Mouse (Mus musculus): ENCODE results near the gene Zbtb42. TPM values are rescaled to one million over a fixed set of nuclear protein-coding genes. Genes with fewer than 3 reads are reported as not detected.

Zbtb42 gene
- polyA plus RNA-seq, 1 experiment from 2014 or later = 6.7 TPM

DNA sequence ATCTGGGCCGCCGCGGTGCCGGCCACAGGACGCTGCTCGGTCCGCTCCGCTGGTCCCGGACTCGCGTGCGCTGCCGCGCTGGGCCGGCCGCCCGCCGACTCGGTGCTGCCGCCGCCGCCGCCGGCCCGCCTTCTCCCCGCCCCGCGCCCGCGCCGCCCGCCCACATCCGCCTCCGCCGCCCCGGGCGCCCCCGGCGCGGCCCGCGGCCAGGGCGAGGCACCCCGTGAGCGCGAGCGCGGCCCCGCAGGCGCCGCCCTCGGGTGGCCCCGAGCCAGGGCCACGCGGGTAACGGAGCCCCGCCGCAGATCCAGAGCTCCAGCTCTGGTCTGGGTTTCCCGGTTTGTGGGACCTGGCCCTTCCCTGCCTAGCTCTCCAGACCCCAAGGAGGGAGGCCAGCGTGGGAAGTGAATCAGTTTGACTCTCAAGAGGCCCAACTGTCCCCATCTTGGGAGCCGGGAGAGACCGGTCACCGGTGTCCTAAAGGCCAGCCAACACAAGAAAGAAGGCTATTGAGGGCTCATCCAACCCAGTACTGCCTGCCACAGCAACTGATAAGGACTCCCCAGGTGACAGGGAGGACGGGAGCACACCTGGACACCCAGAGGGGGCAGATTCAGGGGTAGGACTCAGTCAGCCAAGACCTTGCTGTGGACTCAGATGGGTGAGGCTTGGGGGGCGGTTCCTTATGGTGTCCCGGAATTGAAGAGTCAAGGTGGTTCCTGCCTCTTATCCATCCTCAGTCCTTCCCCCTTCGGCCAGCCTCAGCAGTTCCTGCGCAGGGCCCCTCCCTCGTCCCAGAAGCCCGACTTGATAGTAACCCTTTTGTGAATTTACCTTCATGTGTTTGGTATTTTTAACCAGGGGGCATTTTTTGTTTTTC is 4.3 kb upstream of the Zbtb42 start, which contains the start of gene Akt1:
Gene Akt1, minus strand, starts transcription at position 753 of the 880 bp plus-strand sequence.
- Histone ChIP-seq H3K27ac (ENCODE audit: low read depth, low read length) (peak within 1 kb of the TSS; percentile 92), H3K4me1 (ENCODE audit: control insufficient read depth, insufficient read depth, low read length) (peaks cover 33% of the 10 kb centered on the region), H3K9me3 (ENCODE audit: control insufficient read depth, low read length) (no peaks in the 10 kb centered on the region), H3K9ac (ENCODE audit: low read length) (peak within 1 kb of the TSS; percentile 99), H3K4me3 (ENCODE audit: low read depth, low read length) (peak within 1 kb of the TSS; percentile 97), H3K4me2 (ENCODE audit: low read depth) (peak within 1 kb of the TSS; percentile 96), H3K27me3 (ENCODE audit: control insufficient read depth, insufficient read depth, low read length) (peaks cover 4% of the 10 kb centered on the region; the same call in 1 of the 2 replicates), H3K36me3 (ENCODE audit: control insufficient read depth, insufficient read depth, low read length) (peaks cover 15% of the 10 kb centered on the region)
- WGBS = under 1% methylated on average over 40 of the region's 70 CpGs
- ATAC-seq (ENCODE audit: insufficient read depth, low FRiP score, low TSS enrichment) (no peak), DNase-seq (ENCODE audit: low spot score) (peak; percentile 64)

DNA sequence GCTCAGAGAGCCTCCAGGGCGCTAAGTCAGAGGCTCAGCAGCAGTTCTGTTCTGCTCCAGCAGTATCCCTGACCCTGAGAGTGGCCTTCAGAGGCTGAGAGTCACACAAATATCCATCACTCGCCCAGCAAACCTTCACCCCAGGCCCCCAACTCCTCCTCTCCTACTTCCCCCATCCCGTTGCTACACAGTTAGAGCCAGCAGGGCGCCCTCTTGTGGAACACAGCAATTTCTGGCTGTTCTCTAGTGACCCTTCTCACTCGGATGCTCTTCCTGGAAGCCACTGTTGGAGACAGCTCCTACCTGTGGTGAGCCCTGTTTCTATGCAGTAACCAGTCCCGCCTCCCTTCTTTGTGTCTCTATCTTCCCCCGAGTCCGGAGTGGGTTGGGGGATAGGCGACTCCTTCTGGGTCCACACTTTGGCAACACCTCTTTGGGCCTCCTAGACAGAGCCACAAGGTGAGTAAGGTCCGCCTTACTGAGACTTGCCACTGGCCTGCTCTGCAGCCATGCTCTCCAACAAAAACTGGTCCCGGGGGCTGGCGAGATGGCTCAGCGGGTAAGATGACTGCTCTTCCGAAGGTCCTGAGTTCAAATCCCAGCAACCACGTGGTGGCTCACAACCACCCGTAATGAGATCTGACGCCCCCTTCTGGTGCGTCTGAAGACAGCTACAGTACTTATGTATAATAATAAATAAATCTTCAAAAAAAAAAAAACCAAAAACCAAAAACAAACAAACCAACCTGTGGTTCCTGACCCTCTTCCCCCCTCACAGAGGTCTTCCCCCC is 3.2 kb upstream of the Zbtb42 start:
- H3K4me1 ChIP-seq (ENCODE audit: control insufficient read depth, insufficient read depth, low read length) = peaks cover 34% of the 10 kb centered on the region

DNA sequence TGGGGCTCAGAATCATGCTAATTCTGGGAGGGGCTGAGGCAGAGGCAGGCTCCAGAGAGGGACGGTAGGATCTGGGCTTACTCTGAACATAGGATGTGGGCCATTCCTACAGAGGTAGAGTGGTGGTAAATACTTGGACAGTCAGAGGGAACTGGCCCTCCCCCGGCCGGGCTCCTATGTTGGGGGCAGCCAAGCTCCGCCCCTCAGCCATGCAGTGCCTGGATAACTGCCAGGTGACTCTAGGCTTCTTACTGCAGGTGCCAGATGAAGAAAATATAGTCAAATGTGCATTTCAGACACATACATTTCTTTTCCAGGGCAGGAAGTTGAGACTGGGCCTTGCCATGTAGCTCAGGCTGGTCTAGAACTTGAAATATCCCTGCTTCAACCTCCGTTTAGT is 1.6 kb upstream of the Zbtb42 start:
- Histone ChIP-seq H3K9ac (ENCODE audit: low read length) (no peak overlapping the region), H3K27me3 (ENCODE audit: control insufficient read depth, insufficient read depth, low read length) (peaks cover 22% of the 10 kb centered on the region), H3K27ac (ENCODE audit: low read depth, low read length) (no peak overlapping the region), H3K4me2 (ENCODE audit: low read depth) (no peak overlapping the region), H3K36me3 (ENCODE audit: control insufficient read depth, insufficient read depth, low read length) (no peaks in the 10 kb centered on the region), H3K4me1 (ENCODE audit: control insufficient read depth, insufficient read depth, low read length) (peaks cover 19% of the 10 kb centered on the region), H3K9me3 (ENCODE audit: control insufficient read depth, low read length) (no peaks in the 10 kb centered on the region), H3K4me3 (ENCODE audit: low read depth, low read length) (no peak overlapping the region)
- DNase-seq (ENCODE audit: low spot score) (no peak), ATAC-seq (ENCODE audit: insufficient read depth, low FRiP score, low TSS enrichment) (no peak)
- WGBS = 59% methylated on average over 5 of the region's 5 CpGs

More for the DNA sequence above, 3.2 kb upstream of the Zbtb42 start:
- WGBS = 16% methylated on average over 18 of the region's 18 CpGs
- peak overlapping the region; percentile 97 for H3K4me3 ChIP-seq (ENCODE audit: low read depth, low read length)
- H3K9ac ChIP-seq (ENCODE audit: low read length) = peak overlapping the region; percentile 99
- ATAC-seq (ENCODE audit: insufficient read depth, low FRiP score, low TSS enrichment) (peak; percentile 8; the same call in 1 of the 2 replicates), DNase-seq (ENCODE audit: low spot score) (peak; percentile 87)
- H3K9me3 ChIP-seq (ENCODE audit: control insufficient read depth, low read length) = no peaks in the 10 kb centered on the region
- peaks cover 15% of the 10 kb centered on the region for H3K27me3 ChIP-seq (ENCODE audit: control insufficient read depth, insufficient read depth, low read length)
- peaks cover 7% of the 10 kb centered on the region for H3K36me3 ChIP-seq (ENCODE audit: control insufficient read depth, insufficient read depth, low read length)
- H3K27ac ChIP-seq (ENCODE audit: low read depth, low read length) = peak overlapping the region; percentile 47
- peak overlapping the region; percentile 96 for H3K4me2 ChIP-seq (ENCODE audit: low read depth)

DNA sequence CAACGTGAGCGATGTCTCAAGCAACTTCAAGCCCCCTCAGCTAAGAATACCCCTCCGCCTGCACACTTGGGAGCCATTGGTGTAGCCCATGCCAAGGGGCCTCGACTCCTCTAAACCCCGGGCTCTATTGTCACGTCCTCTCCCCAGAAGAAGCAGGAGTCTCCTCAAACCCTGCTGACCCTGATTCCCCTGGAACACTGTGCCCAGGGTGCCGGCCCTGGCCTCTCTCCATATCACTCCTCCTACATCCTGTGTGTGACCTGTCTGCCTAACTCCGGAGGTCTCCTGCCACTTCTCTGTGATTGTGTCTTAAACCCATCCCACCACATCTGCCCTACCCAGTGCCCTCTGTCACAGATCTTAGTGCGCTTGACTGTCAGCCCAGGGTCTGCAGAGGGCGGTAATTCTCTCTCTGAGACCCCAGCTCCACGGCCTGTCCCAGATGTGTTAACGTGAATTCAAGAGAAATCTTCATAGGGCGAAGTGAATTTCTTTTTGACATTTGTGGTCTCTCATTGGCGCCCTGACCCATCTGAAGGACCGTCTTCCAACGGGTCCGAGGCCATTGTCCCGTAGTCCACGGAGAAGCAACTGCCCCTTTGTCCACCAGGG is 579 bp upstream of the Zbtb42 start:
- no peak for ATAC-seq (ENCODE audit: insufficient read depth, low FRiP score, low TSS enrichment)
- H3K4me1 ChIP-seq (ENCODE audit: control insufficient read depth, insufficient read depth, low read length) = peaks cover 10% of the 10 kb centered on the region; the same call in 1 of the 2 replicates
- peak overlapping the region; percentile 6; the same call in 1 of the 2 replicates for H3K27ac ChIP-seq (ENCODE audit: low read depth, low read length)
- peak overlapping the region; percentile 82 for H3K4me2 ChIP-seq (ENCODE audit: low read depth)
- DNase-seq (ENCODE audit: low spot score) = no peak
- peaks cover 22% of the 10 kb centered on the region for H3K27me3 ChIP-seq (ENCODE audit: control insufficient read depth, insufficient read depth, low read length)
- H3K9me3 ChIP-seq (ENCODE audit: control insufficient read depth, low read length) = no peaks in the 10 kb centered on the region
- H3K4me3 ChIP-seq (ENCODE audit: low read depth, low read length) = peak overlapping the region; percentile 59
- WGBS = 20% methylated on average over 19 of the region's 19 CpGs
- no peaks in the 10 kb centered on the region for H3K36me3 ChIP-seq (ENCODE audit: control insufficient read depth, insufficient read depth, low read length)
- H3K9ac ChIP-seq (ENCODE audit: low read length) = peak overlapping the region; percentile 71

DNA sequence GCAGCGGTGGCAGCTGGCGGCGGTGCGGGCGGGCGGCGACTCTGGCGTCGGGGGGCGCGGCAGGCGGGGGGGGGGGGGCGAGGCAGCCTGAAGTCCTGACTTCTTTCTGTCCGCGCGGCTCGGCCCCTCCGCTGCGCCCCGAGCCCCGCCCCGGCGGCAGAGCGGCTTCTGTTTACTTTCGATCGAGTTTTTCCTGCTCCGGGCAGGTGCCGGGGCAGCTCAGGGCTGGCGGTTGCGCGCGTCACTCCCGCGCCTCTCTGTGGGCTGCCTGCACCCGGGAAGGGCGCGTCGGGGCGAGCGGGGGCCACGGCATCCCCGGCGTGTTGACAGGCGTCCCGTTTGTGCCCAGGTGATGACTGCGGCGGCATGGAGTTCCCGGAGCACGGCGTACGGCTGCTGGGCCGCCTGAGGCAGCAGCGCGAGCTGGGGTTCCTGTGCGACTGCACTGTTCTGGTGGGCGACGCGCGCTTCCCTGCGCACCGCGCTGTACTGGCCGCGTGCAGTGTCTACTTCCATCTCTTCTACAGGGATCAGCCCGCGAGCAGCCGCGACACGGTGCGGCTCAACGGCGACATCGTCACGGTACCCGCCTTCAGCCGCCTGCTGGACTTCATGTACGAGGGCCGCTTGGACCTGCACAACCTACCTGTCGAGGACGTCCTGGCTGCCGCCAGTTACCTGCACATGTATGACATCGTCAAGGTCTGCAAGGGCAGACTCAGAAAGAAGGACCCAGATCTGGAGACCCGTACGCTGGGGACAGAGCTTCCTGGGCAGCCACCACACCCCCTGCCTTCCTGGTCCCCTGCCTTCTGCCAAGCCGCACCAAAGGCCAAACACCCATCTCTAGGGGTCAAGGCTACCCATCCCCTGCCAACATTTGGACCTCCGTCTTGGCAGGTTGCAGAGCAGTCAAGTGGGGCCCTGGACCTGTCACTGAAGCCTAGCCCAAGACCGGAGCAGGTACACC is 684 bp downstream of the Zbtb42 start:
- ATAC-seq (ENCODE audit: insufficient read depth, low FRiP score, low TSS enrichment) (peak; percentile 22; the same call in 1 of the 2 replicates), DNase-seq (ENCODE audit: low spot score) (peak; percentile 58)
- Histone ChIP-seq H3K36me3 (ENCODE audit: control insufficient read depth, insufficient read depth, low read length) (no peaks in the 10 kb centered on the region), H3K27me3 (ENCODE audit: control insufficient read depth, insufficient read depth, low read length) (peaks cover 22% of the 10 kb centered on the region), H3K27ac (ENCODE audit: low read depth, low read length) (0 out of 2 replicates have a peak overlapping the region, but pooled peaks have one; percentile 39), H3K4me1 (ENCODE audit: control insufficient read depth, insufficient read depth, low read length) (peaks cover 9% of the 10 kb centered on the region; the same call in 1 of the 2 replicates), H3K4me3 (ENCODE audit: low read depth, low read length) (peak overlapping the region; percentile 59), H3K9me3 (ENCODE audit: control insufficient read depth, low read length) (no peaks in the 10 kb centered on the region), H3K9ac (ENCODE audit: low read length) (peak overlapping the region; percentile 71), H3K4me2 (ENCODE audit: low read depth) (peak overlapping the region; percentile 82)
- 3% methylated on average over 59 of the region's 87 CpGs for WGBS

DNA sequence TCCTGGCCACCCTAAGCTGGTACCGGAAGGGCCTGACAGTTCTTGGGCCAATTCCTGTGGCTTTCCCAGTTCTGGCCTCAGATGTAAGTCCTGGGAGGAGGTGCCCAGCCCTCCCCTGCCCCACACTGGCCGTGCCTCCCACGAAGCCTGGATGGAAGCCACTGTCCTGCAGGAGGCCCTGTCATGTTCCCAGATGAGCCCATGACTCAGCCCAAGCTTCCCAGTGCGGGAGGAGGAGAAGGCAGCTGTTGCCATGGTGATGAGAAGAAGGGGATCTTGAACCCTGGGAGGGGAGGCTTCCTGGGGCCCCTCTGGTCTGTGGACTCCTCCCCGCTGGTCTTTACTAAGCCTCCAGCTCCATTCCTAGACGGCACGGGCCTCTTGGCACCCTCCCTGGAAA is 4.7 kb downstream of the Zbtb42 start:
- H3K36me3 ChIP-seq (ENCODE audit: control insufficient read depth, insufficient read depth, low read length) = no peaks in the 10 kb centered on the region
- no peak for DNase-seq (ENCODE audit: low spot score)
- peaks cover 22% of the 10 kb centered on the region for H3K27me3 ChIP-seq (ENCODE audit: control insufficient read depth, insufficient read depth, low read length)
- H3K9me3 ChIP-seq (ENCODE audit: control insufficient read depth, low read length) = no peaks in the 10 kb centered on the region
- ATAC-seq (ENCODE audit: insufficient read depth, low FRiP score, low TSS enrichment) = no peak
- no peak overlapping the region for H3K27ac ChIP-seq (ENCODE audit: low read depth, low read length)
- 0 out of 2 replicates have a peak, but pooled peaks cover 3% of the 10 kb centered on the region for H3K4me1 ChIP-seq (ENCODE audit: control insufficient read depth, insufficient read depth, low read length)
- WGBS = 55% methylated on average over 7 of the region's 7 CpGs
- H3K4me3 ChIP-seq (ENCODE audit: low read depth, low read length) = no peak overlapping the region
- H3K4me2 ChIP-seq (ENCODE audit: low read depth) = no peak overlapping the region
- no peak overlapping the region for H3K9ac ChIP-seq (ENCODE audit: low read length)

DNA sequence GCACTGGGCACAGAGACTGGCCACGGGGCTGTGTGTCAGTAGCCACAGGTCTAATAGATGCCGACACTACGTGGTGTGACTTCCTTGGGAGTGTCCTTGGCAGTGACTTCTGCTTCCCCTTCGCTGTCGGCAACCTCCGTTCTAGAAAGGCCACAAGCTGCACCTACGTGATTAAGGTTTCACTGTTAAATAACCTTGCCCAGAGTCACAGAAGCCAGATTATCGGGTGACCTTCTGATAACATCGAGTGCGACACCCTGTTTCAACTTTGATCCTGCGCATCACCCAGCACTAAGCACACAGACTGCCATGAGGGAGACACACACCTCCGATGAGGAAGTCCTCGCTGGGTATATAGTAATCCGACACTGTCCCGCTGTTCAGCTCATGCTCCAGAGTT is 9.8 kb downstream of the Zbtb42 start:
- Histone ChIP-seq H3K9me3 (ENCODE audit: control insufficient read depth, low read length) (no peaks in the 10 kb centered on the region), H3K27me3 (ENCODE audit: control insufficient read depth, insufficient read depth, low read length) (no peaks in the 10 kb centered on the region), H3K27ac (ENCODE audit: low read depth, low read length) (no peak overlapping the region), H3K4me3 (ENCODE audit: low read depth, low read length) (no peak overlapping the region), H3K36me3 (ENCODE audit: control insufficient read depth, insufficient read depth, low read length) (no peaks in the 10 kb centered on the region), H3K9ac (ENCODE audit: low read length) (no peak overlapping the region), H3K4me2 (ENCODE audit: low read depth) (no peak overlapping the region), H3K4me1 (ENCODE audit: control insufficient read depth, insufficient read depth, low read length) (peaks cover 6% of the 10 kb centered on the region; the same call in 1 of the 2 replicates)
- DNase-seq (ENCODE audit: low spot score) = no peak
- 76% methylated on average over 15 of the region's 15 CpGs for WGBS
- no peak for ATAC-seq (ENCODE audit: insufficient read depth, low FRiP score, low TSS enrichment)

Data from neural tube, embryonic 11.5 days (tissue).